Mouse (Mus musculus) C2C12 (cell line): ENCODE measurements at regions not wholly inside any gene's neighbourhood (a gene's known extent, or its start where the extent isn't known, plus 50 kb on each side); places are given as distances from the start of the nearest gene placed in this dataset.

Experiments
- CTCF ChIP-seq: IDR thresholded peaks from one replicate; pipeline ENCODE4 v1.5.1; 2011; ENCODE audit not compliant: control insufficient read depth, insufficient read depth, insufficient read length
- MYOD1 ChIP-seq: IDR thresholded peaks from one replicate; pipeline ENCODE4 v1.6.1; 2011; ENCODE audit warnings: low read depth; ENCODE audit not compliant: control insufficient read depth, insufficient read length
- USF1 ChIP-seq: IDR thresholded peaks from one replicate; pipeline ENCODE4 v1.6.1; 2011; ENCODE audit warnings: low read depth, mild to moderate bottlenecking, control low read depth, moderate library complexity

- TF ChIP-seq CTCF = no peak
- no peak for TF ChIP-seq MYOD1
- no peak for TF ChIP-seq USF1
Measured at GRCm38 (mm10) chr2:55263847-55264449, 171.8 kb upstream of the Kcnj3 start.
